In the genomic region with DNA sequence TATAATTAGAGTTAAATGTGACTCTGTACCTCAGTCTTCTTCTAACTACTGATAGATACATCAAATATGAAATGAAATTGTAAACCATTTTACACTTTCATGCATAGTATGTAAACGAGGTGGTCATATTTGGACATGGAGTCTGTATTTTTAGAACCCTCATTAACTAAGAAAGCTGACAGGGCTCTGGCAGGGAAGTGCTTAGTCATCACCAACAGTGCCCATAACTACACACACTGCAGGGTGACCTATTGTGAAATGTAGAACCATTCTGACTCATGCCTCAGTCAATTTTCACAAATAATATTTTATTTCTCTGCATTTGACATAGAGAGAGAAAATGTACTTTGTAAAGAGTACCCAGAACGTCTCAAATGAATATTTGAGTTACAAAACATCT, we compare ENCODE assay signal across 29 mouse cellular contexts.
A peak's percentile ranks its signal among the peaks of the same experiment; 100 is the strongest.
DNase-seq lines count a peak whose midpoint lies in the region; TF ChIP-seq lines count a peak whose summit lies in the region.
"Had no signal": no experiment of that assay in that cellular context is flagged by ENCODE, and none has a peak within 500 bp of the region (broad histone marks: within the 10 kb centered on the region; RNA-seq: fewer than 3 reads in every experiment).

No protein-coding gene starts in this region.

- H3K27me3 ChIP-seq in C2C12 (ENCODE audit: control insufficient read depth, insufficient read depth, insufficient read length) (no peaks in the 10 kb centered on the region), myocyte (ENCODE audit: control insufficient read depth, insufficient read depth, insufficient read length) (no peaks in the 10 kb centered on the region)
- H3K27me3 ChIP-seq: CH12.LX; embryonic facial prominence, embryonic 12.5 days; hindbrain, embryonic 15.5 days; kidney, embryonic 15.5 days; liver, embryonic 12.5 days; midbrain, embryonic 15.5 days had no signal

- H3ac ChIP-seq in C2C12 (ENCODE audit: control insufficient read depth, insufficient read length, low read depth) (no peak overlapping the region), myocyte (ENCODE audit: control insufficient read depth, insufficient read length) (no peak overlapping the region)

- no peak overlapping the region for H3K4me2 ChIP-seq in myocyte (ENCODE audit: low read depth)
- H3K4me2 ChIP-seq: embryonic facial prominence, embryonic 12.5 days; hindbrain, embryonic 15.5 days; kidney, embryonic 15.5 days; liver, embryonic 12.5 days; midbrain, embryonic 15.5 days had no signal

- TF ChIP-seq POLR2A in myocyte (IDR thresholded peaks at IDR 0.05; ENCODE audit: insufficient read length, low read depth), result no peak

- no peak for TF ChIP-seq CTCF in C2C12 (IDR thresholded peaks at IDR 0.05; ENCODE audit: control insufficient read depth, insufficient read depth, insufficient read length)

- no peaks in the 10 kb centered on the region for H3K79me3 ChIP-seq in C2C12 (ENCODE audit: low read depth)

- no peaks in the 10 kb centered on the region for H3K79me2 ChIP-seq in C2C12 (ENCODE audit: control insufficient read depth, insufficient read depth)
- H3K79me2 ChIP-seq in myocyte (ENCODE audit: control insufficient read depth, insufficient read depth), result no peaks in the 10 kb centered on the region

- H3K36me3 ChIP-seq in C2C12 (ENCODE audit: control insufficient read depth, insufficient read depth), result no peaks in the 10 kb centered on the region
- no peaks in the 10 kb centered on the region for H3K36me3 ChIP-seq in myocyte (ENCODE audit: control insufficient read depth, insufficient read depth)
- H3K36me3 ChIP-seq: embryonic facial prominence, embryonic 12.5 days; hindbrain, embryonic 10.5 days; hindbrain, embryonic 15.5 days; kidney, embryonic 15.5 days; liver, embryonic 12.5 days; midbrain, embryonic 15.5 days had no signal

- DNase-seq in adrenal gland, adult 8-10 months, result peak; percentile 7
- DNase-seq in adrenal gland, postnatal 25 days, result no peak
- DNase-seq in adrenal gland, postnatal 14 days, result peak; percentile 6
- no peak for DNase-seq in MN1 (ENCODE audit: low spot score)
- DNase-seq in urinary bladder, postnatal 36 days (ENCODE audit: low spot score in 2 of 2), result no peak
- DNase-seq: B cell, adult 2 months; cerebellum, adult 11-12 months; cerebellum, adult 9-11 months; embryo, embryonic 11 days; forebrain, postnatal 0 days; gastrocnemius, postnatal 10 days; heart, postnatal 14 days; kidney, adult 18-20 months; kidney, postnatal 36 days; left cerebral cortex, postnatal 4 days; liver, postnatal 0 days; right cerebral cortex, postnatal 4 days; thymus, adult 2 months; thymus, postnatal 36 days had no signal

- H3K4me3 ChIP-seq in C2C12 (ENCODE audit: insufficient read depth, poor library complexity, severe bottlenecking) (no peak overlapping the region), myocyte (no peak overlapping the region)
- H3K4me3 ChIP-seq: embryonic facial prominence, embryonic 12.5 days; hindbrain, embryonic 10.5 days; hindbrain, embryonic 15.5 days; kidney, embryonic 15.5 days; layer of hippocampus, adult 2 months; liver, embryonic 12.5 days; midbrain, embryonic 15.5 days had no signal

TF ChIP-seq in C2C12, 6 proteins besides CTCF, POLR2A, EP300 and RAD21:
- TF ChIP-seq MYOD1 (IDR thresholded peaks at IDR 0.05; ENCODE audit: control insufficient read depth, insufficient read length, low read depth) (no peak), FOSL1 (IDR thresholded peaks at IDR 0.05; ENCODE audit: insufficient read depth, low read length, poor library complexity, severe bottlenecking) (peak; percentile 66), MAX (IDR thresholded peaks at IDR 0.05) (no peak), CEBPB (IDR thresholded peaks at IDR 0.05; ENCODE audit: low read depth) (peak; percentile 98), MYOG (IDR thresholded peaks at IDR 0.05; ENCODE audit: control insufficient read depth, extremely low read depth, insufficient read length) (no peak), USF1 (IDR thresholded peaks at IDR 0.05; ENCODE audit: low read depth) (no peak)

TF ChIP-seq in myocyte, 11 proteins besides CTCF, POLR2A, EP300 and RAD21:
- no peak for TF ChIP-seq REST (IDR thresholded peaks at IDR 0.05; ENCODE audit: insufficient read depth, insufficient read length)
- TF ChIP-seq CEBPB (IDR thresholded peaks at IDR 0.05; ENCODE audit: insufficient read depth, poor library complexity, severe bottlenecking), result peak; percentile 93

Comparison
In these comparisons a context has a peak if more than half of its experiments do, and no peak if none do; other contexts are left out.
1. DNase-seq: peak in adrenal gland, adult 8-10 months (single experiment) and adrenal gland, postnatal 14 days (single experiment); none in adrenal gland, postnatal 25 days (single experiment), MN1 (single experiment) and urinary bladder, postnatal 36 days (0 of 2).